Mouse (Mus musculus) MEL (cell line): ENCODE measurements around the gene Cyb5d1. TPM values are rescaled to one million over a fixed set of nuclear protein-coding genes. Genes with fewer than 3 reads are reported as not detected.

Experiments used
- DNase-seq: peaks from one replicate; pipeline ENCODE4 v3.0.0; 2011; ENCODE audit warnings: low read depth, low spot score
- H3K27ac ChIP-seq: 2 replicates; pipeline ENCODE4 v1.5.1; 2012; ENCODE audit warnings: low read depth, mild to moderate bottlenecking, control low read depth, low read length, moderate library complexity; ENCODE audit not compliant: control insufficient read depth
- H3K27me3 ChIP-seq, 2 experiments: fragments of 150-350 bp in 1 of 2; sonication (generic) in 1 of 2; 2 replicates each; pipeline ENCODE4 v1.6.1; 2012; ENCODE audit warnings: low read length in 2 of 2, mild to moderate bottlenecking in 2 of 2, improper control_type of control experiment in 1 of 2, moderate library complexity in 1 of 2; ENCODE audit not compliant: insufficient read depth in 2 of 2, control insufficient read depth in 1 of 2
- H3K36me3 ChIP-seq, 2 experiments: 2 replicates each; pipeline ENCODE4 v1.6.1; 2012 to 2014; ENCODE audit warnings: low read length in 2 of 2, improper control_type of control experiment in 1 of 2, inconsistent platforms in 1 of 2, mild to moderate bottlenecking in 1 of 2; ENCODE audit not compliant: insufficient read depth in 2 of 2, control insufficient read depth in 1 of 2
- H3K4me1 ChIP-seq, 2 experiments: fragments of 150-350 bp in 1 of 2; sonication (generic) in 1 of 2; 2 replicates each; pipeline ENCODE4 v1.6.1; 2012; ENCODE audit warnings: low read length in 2 of 2, improper control_type of control experiment in 1 of 2, mild to moderate bottlenecking in 1 of 2; ENCODE audit not compliant: insufficient read depth in 2 of 2, control insufficient read depth in 1 of 2
- H3K4me3 ChIP-seq, 2 experiments: fragments of 150-350 bp in 1 of 2; sonication (generic) in 1 of 2; 2 replicates each; pipeline ENCODE4 v1.5.1; 2012; ENCODE audit warnings: low read depth in 2 of 2, low read length in 2 of 2, mild to moderate bottlenecking in 2 of 2, moderate library complexity in 2 of 2, control low read depth in 1 of 2, improper control_type of control experiment in 1 of 2; ENCODE audit not compliant: control insufficient read depth in 1 of 2, insufficient read depth in 1 of 2
- H3K79me2 ChIP-seq: 2 replicates; pipeline ENCODE4 v1.6.1; 2012; ENCODE audit warnings: mild to moderate bottlenecking, low read length, moderate library complexity; ENCODE audit not compliant: control insufficient read depth, poor library complexity, insufficient read depth
- H3K9ac ChIP-seq: 2 replicates; pipeline ENCODE4 v1.6.1; 2012; ENCODE audit warnings: low read depth, mild to moderate bottlenecking, control low read depth, low read length, moderate library complexity; ENCODE audit not compliant: control insufficient read depth, poor library complexity, severe bottlenecking
- H3K9me3 ChIP-seq: fragments of 150-350 bp; sonication (generic); replicated peaks from 2 replicates; pipeline ENCODE4 v1.6.1; 2012; ENCODE audit warnings: mild to moderate bottlenecking, low read length, improper control_type of control experiment, moderate library complexity; ENCODE audit not compliant: insufficient read depth
- CHD2 ChIP-seq: IDR thresholded peaks from 2 replicates; pipeline ENCODE4 v1.6.1; 2011; ENCODE audit warnings: low read length, improper control_type of control experiment
- E2F4 ChIP-seq: IDR thresholded peaks from 2 replicates; pipeline ENCODE4 v1.6.1; 2011; ENCODE audit warnings: low read depth, low read length, improper control_type of control experiment, borderline replicate concordance
- ELF1 ChIP-seq: IDR thresholded peaks from 2 replicates; pipeline ENCODE4 v1.6.1; 2014; ENCODE audit warnings: low read depth, mild to moderate bottlenecking, inconsistent platforms, low read length, improper control_type of control experiment, moderate library complexity
- ETS1 ChIP-seq: IDR thresholded peaks from 2 replicates; pipeline ENCODE4 v1.6.1; 2012; ENCODE audit warnings: low read depth, mild to moderate bottlenecking, inconsistent platforms, low read length, improper control_type of control experiment, moderate library complexity
- MYB ChIP-seq: IDR thresholded peaks from 2 replicates; pipeline ENCODE4 v1.6.1; 2011; ENCODE audit warnings: mild to moderate bottlenecking, low read depth, low read length, improper control_type of control experiment
- MYC ChIP-seq: IDR thresholded peaks from 2 replicates; pipeline ENCODE4 v1.6.1; 2011; ENCODE audit warnings: low read depth, mild to moderate bottlenecking, low read length, improper control_type of control experiment, moderate library complexity
- NELFE ChIP-seq: IDR thresholded peaks from 2 replicates; pipeline ENCODE4 v1.6.1; 2011; ENCODE audit warnings: low read depth, low read length, improper control_type of control experiment
- NRF1 ChIP-seq: IDR thresholded peaks from 2 replicates; pipeline ENCODE4 v1.6.1; 2014; ENCODE audit warnings: low read depth, mild to moderate bottlenecking, inconsistent platforms, low read length, improper control_type of control experiment, moderate library complexity; ENCODE audit not compliant: poor library complexity, insufficient read depth, severe bottlenecking
- POLR2A ChIP-seq, 2 experiments: IDR thresholded peaks; 2 replicates each; pipeline ENCODE4 v1.6.1; 2011 to 2012; ENCODE audit warnings: low read length in 2 of 2, mild to moderate bottlenecking in 2 of 2, control low read depth in 1 of 2, improper control_type of control experiment in 1 of 2, low read depth in 1 of 2, moderate library complexity in 1 of 2; ENCODE audit not compliant: control insufficient read depth in 1 of 2, insufficient read depth in 1 of 2, poor library complexity in 1 of 2
- POLR2AphosphoS2 ChIP-seq: IDR thresholded peaks from 2 replicates; pipeline ENCODE4 v1.6.1; 2011; ENCODE audit warnings: low read length, improper control_type of control experiment
- RCOR1 ChIP-seq: IDR thresholded peaks from 2 replicates; pipeline ENCODE4 v1.6.1; 2012; ENCODE audit warnings: low read depth, mild to moderate bottlenecking, inconsistent platforms, low read length, improper control_type of control experiment
- SIN3A ChIP-seq: IDR thresholded peaks from 2 replicates; pipeline ENCODE4 v1.6.1; 2012; ENCODE audit warnings: low read length, improper control_type of control experiment, inconsistent platforms
- TBP ChIP-seq: IDR thresholded peaks from 2 replicates; pipeline ENCODE4 v1.8.0; 2011; ENCODE audit warnings: low read depth, low read length, improper control_type of control experiment
- TCF12 ChIP-seq: IDR thresholded peaks from 2 replicates; pipeline ENCODE4 v1.6.1; 2014; ENCODE audit warnings: low read depth, mild to moderate bottlenecking, inconsistent platforms, low read length, improper control_type of control experiment, moderate library complexity
- USF2 ChIP-seq, 2 experiments: IDR thresholded peaks; 2 replicates each; pipeline ENCODE4 v1.6.1; 2011 to 2012; ENCODE audit warnings: improper control_type of control experiment in 2 of 2, low read length in 2 of 2, borderline replicate concordance in 1 of 2, inconsistent platforms in 1 of 2, low read depth in 1 of 2, mild to moderate bottlenecking in 1 of 2; ENCODE audit not compliant: insufficient read depth in 1 of 2
- ZC3H11A ChIP-seq: IDR thresholded peaks from 2 replicates; pipeline ENCODE4 v1.6.1; 2012; ENCODE audit warnings: low read depth, mild to moderate bottlenecking, inconsistent platforms, low read length, improper control_type of control experiment
- ZKSCAN1 ChIP-seq: IDR thresholded peaks from 2 replicates; pipeline ENCODE4 v1.6.1; 2012; ENCODE audit warnings: low read depth, mild to moderate bottlenecking, inconsistent platforms, low read length, improper control_type of control experiment, moderate library complexity
- polyA plus RNA-seq, 2 experiments: library from polyadenylated mRNA; stranded (reverse) in 1 of 2; unstranded in 1 of 2; fragments of >175 nt in 1 of 2; fragments of >200 nt in 1 of 2; gene quantifications; 2 replicates each; pipeline versions ENCODE4 v1.2.1 to v1.2.4; 2012; ENCODE audit warnings: low replicate concordance in 2 of 2, low read depth in 1 of 2; ENCODE audit not compliant: insufficient read length in 2 of 2, insufficient read depth in 1 of 2, missing spikeins in 1 of 2
- total RNA-seq: library from RNA; depleted of rRNA; stranded (reverse); fragments of 300-350 nt; gene quantifications from 2 replicates; pipeline ENCODE4 v1.2.3, GENCODE M21; 2012

Cyb5d1 gene
- total and polyA plus RNA-seq, 3 experiments: 21.3 to 39.6 TPM; not detected in 1

DNA sequence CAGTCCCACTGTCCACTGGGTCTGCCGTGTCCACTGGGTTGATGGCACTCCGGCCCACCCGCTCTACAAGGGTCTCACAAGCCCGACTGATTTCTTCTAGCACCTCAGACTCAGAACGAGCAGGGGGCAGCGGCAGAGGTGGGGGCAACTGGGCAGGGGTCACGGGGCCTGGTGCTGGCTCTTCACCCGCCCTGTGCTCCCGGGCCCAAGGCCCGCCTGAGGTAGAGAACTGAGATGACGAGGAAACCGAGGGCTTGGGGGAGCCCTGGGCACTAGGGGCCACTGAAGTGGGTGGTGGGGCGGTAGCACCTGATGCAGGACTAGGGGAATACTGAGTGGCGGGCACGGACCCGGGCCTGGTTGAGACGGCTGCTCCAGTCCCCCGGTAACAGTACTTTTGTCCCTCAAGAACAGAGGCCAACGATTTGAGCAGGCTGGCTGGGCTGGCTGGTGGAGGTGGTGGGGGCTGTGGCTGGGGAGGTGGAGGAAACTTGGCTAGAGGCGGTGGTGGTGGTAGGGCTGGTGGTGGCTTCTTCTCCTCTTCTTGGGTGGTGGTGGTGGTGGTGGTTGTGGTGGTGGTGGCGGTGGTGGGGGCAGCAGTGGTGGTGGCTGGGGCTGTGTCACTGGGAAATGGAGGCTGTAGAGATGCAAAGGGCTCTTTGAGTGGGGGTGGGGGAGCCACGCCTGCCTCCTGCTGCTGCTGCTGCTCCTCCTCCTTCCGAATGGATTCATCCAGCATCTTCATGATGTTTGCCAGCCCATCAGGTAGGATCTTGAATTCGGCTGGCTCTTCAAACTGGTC, 9.4 kb upstream of the Cyb5d1 start:
- Histone ChIP-seq H3K9me3 (no peaks in the 10 kb centered on the region), H3K36me3 (peaks cover 2% of the 10 kb centered on the region in 2 experiments; a peak in 1 of 4 replicates), H3K4me3 (no peak overlapping the region), H3K4me1 (peaks cover 0 to 7% of the 10 kb centered on the region in 2 experiments; a peak in 2 of 4 replicates), H3K27ac (no peak overlapping the region), H3K27me3 (no peaks in the 10 kb centered on the region), H3K79me2 (peaks cover 21% of the 10 kb centered on the region), H3K9ac (no peak overlapping the region)
- TF ChIP-seq TCF12: no peak
- no peak for TF ChIP-seq E2F4
- TF ChIP-seq ELF1: no peak
- TF ChIP-seq SIN3A: no peak
- no peak for TF ChIP-seq RCOR1
- no peak for TF ChIP-seq NRF1
- TF ChIP-seq ZC3H11A: no peak
- no peak for TF ChIP-seq TBP
- no peak for TF ChIP-seq USF2 (IDR thresholded peaks at IDR 0.05; ENCODE audit: borderline replicate concordance in 1 of 2, insufficient read depth in 1 of 2, low read depth in 1 of 2, low read length in 2 of 2)
- no peak for TF ChIP-seq CHD2
- no peak for TF ChIP-seq MYB
- no peak for TF ChIP-seq NELFE
- TF ChIP-seq ETS1: no peak
- no peak for TF ChIP-seq POLR2AphosphoS2
- no peak for TF ChIP-seq ZKSCAN1
- DNase-seq: no peak

DNA sequence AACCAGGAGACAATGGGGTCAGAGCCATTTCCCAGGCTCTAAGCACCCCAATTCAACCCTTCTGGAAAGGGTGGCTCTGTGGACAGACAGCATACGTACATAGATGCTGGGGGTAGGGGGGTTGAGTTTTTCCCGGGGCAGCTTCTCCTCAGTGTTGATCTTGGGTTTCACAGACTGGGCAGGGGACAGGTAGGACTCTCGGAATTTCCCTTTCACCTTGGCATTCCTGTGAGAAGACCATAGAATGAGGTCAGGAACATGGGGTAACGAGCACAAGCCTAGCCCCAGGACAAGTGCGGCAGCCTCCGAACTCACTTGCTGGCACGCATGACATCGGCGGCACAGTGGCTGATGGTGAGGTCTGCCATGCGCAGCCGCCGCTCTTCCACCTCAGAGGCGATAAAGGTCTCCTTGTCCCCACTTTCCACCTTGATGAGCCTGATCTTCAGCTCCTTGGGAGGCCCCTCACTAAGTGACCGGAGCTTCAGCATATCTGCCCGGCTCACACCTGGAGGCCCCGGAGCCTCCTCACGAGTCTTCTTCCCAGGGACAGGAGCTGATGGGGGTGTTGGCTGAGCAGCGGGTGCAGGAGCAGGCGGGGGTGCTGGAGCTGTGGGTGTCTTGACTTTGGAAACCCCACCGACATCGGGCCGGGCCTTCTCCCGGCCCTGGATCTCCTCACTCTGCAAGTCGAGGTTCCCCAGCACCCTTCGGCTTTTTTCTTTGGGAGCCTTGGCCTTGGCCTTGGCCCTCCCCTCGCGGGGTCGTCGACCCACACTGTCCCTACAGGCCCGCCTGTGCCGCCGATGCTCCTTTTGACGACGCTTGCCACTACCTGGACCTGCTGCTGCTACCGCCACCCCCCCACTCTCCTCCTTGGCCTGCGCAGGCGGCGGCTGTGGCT, 8.5 kb upstream of the Cyb5d1 start:
- no peaks in the 10 kb centered on the region for H3K27me3 ChIP-seq
- DNase-seq: no peak
- peaks cover 0 to 7% of the 10 kb centered on the region in 2 experiments; a peak in 2 of 4 replicates for H3K4me1 ChIP-seq
- no peak overlapping the region for H3K27ac ChIP-seq
- peaks cover 17% of the 10 kb centered on the region for H3K79me2 ChIP-seq
- H3K36me3 ChIP-seq: peaks cover 2% of the 10 kb centered on the region in 2 experiments; a peak in 2 of 4 replicates
- H3K4me3 ChIP-seq: no peak overlapping the region
- TF ChIP-seq MYC (no peak), POLR2A (IDR thresholded peaks at IDR 0.05; ENCODE audit: control insufficient read depth in 1 of 2, insufficient read depth in 1 of 2, low read depth in 1 of 2, low read length in 2 of 2, poor library complexity in 1 of 2) (0 out of 4 replicates have a peak, but pooled peaks of 1 of the 2 experiments have one; percentile 11)
- no peaks in the 10 kb centered on the region for H3K9me3 ChIP-seq
- H3K9ac ChIP-seq: no peak overlapping the region
